Mouse (Mus musculus) MEL-GATA-1-ER (cell line): ENCODE data around the gene Ubash3a.
A peak's percentile ranks its signal among the peaks of the same experiment; 100 is the strongest.

Experiments used
- DNase-seq: peaks from one replicate; pipeline ENCODE4 v3.0.0-alpha.2; 2012; ENCODE audit warnings: low read depth; ENCODE audit errors: extremely low read depth

Gene Ubash3a

DNA sequence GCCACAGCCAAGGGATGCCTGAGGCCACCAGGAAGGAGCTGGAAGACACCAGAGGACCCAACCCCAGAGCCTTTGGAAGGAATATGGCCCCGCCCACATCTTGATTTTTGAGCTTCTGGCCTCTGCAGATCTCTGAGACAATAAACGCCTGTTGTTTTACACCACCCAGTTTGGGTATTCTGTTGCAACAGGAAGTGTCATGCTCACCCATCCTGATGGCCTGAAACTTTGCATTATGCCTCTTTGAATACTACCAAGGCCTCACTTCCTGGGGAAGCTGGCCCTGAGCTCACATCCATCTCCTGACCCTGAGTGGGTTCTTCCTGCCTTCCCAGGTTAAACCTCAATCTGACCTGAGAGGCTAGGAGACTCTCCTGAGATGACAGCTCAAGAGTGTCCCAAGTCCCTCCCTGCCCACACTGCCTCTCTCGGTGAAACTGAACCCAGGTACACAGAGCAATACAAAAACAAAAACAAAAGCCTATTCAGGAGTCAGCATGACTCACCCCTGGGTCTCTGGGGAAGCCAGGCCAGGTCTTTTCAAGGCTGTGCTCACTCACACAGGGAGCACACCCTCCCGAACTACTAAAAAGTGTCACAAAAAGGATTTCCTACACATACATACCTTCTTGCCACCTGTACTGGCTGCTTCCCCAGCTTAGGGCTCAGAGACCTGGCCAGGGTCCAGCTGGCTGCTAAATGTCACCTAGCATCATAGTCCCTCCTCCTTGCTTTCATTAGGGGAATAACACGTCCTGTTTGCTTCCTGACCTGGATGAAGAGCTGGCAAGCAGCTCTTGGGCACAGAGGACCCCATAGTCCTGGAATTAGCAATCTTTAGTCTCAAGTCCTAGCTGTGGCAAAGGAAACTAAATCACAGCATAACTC is 8.6 kb downstream of the Ubash3a start:
- DNase-seq, result no peak

DNA sequence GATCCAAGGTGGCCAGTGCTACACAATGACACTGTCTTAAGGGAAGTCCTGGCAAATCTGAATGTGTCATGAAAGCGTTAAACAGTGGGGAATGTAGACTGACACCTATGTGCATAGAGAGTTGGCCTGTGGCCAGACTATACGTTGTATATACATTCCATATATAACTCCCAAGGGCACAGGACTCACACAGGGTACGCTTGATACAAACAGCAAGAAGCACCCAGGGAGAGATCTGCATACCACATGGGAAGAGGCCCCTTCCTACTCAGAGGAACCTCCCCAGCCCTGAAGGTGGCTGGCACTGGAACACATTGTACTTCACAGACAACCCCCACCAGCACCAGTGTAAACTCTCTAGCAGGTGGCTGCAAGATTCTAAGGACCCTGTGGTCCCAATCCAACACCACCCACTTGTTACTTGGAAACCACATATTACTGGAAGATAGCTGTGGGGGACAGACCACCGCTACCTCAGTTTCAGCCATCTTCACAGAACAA is 15.2 kb downstream of the Ubash3a start:
- no peak for DNase-seq

DNA sequence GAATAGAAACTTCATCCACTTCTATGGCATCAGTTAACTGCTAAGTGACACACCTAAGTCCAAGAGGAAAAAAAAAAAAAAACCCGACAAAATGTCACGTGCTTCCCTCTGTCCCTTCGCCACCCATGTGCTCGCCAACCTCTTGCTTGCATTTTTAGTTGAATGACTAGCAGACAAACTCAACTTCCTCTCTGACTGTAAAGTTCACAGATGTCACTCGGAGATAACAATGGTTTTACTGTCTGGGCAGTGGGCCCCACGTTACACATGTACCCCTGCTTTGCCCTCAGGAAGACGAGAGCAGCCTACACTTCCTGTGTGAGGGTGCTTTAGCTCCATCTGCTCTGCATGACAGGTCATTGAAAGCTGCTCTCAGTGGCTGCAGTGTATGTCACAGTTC is 16.2 kb downstream of the Ubash3a start:
- peak; percentile 81 for DNase-seq

DNA sequence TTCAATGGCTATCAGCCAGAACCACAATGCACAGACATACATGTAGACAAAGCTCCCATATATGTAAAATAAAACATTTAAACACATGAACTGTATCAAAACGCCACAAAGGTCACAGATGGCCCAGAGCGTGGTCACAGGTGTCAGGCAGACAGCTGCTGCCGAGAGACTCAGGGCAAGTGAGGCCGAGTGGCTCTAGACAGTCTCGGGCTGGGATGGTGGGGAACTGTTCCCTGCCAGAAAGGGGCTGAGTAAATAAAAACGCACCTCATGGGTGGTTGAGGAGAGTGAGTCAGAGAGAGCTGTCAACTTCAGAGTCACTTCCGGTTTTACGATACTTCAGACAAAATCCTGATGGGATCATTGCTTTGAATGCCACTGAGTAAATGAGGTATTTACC is 16.9 kb downstream of the Ubash3a start:
- no peak for DNase-seq

DNA sequence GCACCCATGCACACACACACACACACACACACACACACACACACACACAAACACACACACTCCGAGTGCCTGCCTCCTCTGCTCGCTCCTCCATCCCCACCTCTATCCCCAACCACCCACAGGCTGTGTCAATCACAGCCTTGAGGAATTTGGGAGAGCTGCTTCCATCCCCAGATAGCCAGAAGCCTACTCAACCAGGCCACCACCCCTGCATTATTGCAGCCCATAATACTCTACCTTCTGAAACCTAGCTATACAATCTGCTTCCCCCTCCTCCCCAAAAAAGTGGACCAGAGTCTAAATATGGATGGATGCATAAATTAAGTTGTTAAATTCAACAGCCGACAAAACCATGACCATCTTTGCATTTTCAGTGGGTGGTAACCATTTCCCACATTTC is 18.7 kb downstream of the Ubash3a start:
- no peak for DNase-seq

DNA sequence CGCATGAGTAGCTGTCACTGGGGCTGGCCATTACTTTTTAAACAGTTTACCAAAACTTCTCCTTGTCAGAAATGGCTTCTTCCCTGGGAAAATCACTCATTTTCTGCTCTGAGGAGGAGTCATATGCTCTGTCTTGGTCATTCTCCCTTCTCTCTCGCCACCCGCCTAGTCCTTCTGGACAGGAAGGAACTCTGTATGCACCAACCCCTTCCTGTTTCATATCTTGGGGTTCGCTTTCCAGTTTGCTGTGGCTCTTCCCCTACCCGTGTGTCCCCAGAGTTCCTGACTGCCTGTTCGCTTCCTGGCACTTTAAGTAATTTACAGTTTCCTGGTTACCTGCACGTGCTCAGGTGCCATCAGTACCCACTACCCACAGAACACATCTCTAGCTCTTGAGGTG is 19.3 kb downstream of the Ubash3a start:
- DNase-seq, result no peak

DNA sequence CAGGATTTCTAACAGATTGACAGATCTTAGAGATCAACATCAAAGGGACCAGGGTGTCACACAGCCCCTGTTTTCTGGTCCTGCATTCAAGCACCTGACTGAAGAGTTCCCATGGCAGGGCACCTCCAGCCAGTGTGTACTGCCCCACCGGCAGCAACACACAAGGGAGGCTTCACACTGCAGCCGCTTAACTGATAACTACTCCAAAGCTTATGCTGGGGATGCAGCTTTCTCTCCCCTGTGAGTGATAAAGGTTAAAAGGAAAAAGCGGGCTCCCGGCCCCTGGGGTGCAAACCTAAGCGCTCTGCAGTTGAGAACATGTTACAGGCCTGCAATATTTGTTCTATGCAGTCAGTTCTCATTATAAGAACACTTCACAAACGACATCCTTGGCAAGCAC is 24.1 kb downstream of the Ubash3a start:
- DNase-seq, result peak; percentile 53

DNA sequence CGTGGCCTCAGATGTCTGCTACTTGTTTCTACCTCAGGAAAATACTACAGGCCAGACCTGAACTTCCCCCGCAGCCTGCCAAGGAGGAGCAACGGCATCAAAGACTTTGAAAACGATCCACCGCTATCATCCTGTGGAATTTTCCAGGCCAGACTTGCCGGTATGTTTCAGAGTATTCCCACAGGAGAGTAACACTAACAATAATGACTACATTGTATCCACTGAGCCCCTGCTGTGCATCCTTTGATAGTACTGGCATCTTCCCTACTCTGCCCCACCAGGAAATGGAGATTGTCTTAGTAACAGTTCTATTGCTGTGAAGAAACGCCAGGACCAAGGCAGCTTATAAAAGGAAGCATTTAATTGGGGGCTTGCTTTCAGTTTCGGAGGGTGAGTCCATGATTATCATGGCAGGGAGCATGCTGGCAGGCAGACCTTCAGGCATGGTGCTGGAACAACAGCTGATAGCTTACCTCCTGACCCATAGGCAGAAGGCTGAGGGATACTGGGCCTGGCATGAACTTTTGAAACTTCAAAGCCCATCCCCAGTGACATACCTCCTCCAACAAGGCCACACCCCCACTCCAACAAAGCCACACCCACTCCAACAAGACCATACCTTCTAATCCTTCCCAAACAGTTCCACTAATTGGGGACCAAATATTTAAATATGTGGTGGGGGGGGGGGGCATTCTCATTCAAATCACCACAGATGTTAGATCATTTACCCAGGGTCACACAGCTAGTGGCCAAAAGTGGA is 24.8 kb downstream of the Ubash3a start:
- DNase-seq, result no peak

DNA sequence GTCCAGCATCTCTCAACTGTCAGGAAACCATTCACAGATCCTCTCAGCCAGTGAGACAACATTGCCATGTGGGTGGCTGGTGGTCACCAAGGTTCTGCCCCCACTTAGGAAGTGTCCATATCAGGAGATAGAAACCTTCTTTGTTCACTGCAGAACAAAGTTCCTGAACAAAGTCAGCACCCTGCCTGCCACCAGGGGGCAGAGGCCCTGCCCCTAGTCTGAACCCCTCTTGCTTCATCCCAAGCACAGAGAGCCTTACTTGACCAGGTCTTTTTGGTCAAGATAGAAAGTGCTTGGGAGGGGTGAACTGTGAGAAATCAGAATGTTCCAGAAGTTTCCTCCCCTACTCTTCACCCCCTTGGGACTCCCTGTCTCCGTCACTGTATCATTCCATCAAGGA is 28.2 kb downstream of the Ubash3a start:
- no peak for DNase-seq

DNA sequence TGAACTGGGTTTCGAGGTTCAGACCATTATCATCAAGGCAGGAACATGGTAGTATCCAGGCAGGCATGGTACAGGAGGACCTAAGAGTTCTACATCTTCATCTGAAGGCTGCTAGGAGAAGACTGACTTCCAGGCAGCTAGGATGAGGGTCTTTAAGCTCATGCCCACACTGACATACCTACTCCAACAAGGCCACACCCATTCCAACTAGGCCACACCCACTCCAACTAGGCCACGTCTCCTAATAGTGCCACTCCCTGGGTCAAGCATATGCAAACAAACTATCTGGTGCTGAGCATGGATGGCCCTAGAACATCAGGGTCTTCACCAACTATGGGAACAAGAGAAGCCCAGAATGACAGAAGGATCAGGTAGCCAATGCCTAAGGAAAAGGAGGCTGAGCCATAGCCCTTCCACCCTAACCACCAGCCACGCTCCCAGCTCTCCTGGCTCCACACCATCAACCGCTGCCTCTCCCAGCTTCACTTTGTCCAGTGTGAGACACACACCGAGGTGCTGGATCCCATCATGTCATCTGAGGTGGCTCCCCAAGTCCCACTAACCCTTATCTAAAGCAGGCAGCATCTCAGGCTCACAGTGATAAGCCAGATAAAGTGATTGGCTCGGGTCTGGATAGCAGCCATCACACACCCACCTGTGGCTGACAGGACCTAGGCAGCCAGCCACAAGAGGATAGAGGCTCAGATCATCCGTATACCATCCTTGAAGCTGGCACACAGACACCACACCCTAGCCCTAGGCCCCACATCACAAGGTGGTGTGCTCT is 30.8 kb downstream of the Ubash3a start:
- DNase-seq, result no peak

DNA sequence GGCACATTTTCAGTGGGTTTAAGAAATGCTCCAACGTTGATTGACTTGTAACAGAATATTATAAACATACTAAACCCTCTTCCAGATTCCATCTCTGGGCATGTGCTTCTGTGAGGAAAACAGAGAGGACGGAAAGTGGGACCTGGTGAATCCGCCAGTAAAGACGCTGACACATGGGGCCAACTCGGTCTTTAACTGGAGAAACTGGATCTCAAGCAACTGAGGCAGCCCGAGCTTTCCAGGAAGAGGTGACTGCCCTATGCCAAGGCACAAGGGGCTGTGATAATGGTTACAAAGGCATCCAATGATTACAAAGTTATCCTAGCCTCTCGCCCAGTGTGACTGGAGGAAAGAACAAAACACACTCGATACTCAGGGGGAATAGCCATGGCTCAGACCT is 33.5 kb downstream of the Ubash3a start:
- DNase-seq, result no peak

DNA sequence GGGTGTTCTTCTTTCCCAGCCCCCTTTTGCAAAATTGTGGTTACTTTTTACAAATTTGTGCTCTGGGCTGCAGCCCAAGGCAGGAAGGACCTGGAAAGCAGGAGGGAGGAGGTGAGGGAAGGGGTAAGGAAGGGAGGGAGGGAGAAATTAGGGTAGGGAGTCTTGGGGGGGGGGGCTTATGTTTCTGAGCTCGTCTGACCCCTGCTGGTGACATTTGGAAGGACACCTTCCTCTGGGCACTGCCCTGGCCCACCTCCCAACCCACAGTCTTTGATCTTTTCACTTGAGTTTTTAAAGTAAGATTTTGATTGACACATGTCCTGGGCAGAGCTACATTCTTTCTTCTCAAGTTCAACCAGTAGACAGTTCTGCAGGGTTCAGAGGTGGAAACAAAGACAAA is 35.1 kb downstream of the Ubash3a start:
- DNase-seq, result no peak

DNA sequence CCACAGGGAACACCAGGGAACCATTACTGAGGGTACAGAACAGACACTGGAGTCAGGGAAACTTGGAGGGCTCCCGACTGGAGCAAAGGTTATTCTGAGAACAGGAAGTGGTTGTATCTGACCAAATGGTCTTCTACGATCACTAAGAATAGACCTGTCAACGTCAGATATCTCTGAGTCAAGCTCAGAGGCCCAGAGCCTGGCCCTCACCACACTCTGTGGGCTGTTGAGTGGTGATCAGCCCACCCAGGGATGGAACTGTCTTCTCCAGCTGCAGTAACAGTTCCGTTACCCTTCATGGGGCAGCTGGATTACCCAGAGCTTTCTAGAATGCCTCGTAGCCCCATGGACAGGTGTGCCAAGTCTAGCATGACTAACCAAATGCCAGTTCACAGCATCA is 37.6 kb downstream of the Ubash3a start:
- no peak for DNase-seq

DNA sequence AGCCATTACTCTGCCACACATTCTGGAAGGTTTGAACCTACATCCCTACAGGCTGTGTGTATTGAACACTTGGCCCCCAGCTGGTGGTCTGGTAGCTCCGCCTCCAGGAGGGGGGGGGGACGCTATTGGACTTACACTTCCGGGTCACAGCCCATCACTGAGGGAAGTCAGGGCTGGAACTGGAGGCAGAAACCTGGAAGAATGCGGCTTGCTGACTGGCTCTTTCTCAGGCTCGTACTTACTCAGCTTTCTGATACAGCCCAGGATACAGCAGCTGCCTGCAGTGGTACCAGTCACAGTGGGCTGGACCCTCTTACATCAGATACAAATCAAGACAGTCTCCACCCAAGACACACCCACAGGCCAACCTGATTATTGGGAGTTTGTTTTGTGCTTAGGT is 39.5 kb downstream of the Ubash3a start:
- no peak for DNase-seq

DNA sequence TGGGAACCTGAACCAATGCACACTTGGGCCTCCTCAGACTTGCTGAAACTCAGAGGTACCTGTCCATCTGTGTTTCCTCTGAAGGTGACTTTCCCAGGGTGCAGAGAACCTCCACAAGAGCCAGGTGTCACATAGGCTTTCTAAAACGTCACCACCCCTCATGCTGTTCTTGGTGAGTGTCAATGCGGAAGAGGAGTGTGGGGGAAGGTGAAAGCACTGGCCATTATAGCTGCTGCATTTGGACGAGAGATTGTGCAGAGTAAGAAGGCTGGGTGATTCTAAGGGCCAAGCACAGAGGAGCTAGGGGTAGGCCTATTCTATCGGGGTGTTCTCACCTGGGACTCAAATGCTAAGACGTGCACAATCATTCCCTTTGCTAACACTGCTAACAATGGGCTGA is 46.3 kb downstream of the Ubash3a start:
- no peak for DNase-seq

DNA sequence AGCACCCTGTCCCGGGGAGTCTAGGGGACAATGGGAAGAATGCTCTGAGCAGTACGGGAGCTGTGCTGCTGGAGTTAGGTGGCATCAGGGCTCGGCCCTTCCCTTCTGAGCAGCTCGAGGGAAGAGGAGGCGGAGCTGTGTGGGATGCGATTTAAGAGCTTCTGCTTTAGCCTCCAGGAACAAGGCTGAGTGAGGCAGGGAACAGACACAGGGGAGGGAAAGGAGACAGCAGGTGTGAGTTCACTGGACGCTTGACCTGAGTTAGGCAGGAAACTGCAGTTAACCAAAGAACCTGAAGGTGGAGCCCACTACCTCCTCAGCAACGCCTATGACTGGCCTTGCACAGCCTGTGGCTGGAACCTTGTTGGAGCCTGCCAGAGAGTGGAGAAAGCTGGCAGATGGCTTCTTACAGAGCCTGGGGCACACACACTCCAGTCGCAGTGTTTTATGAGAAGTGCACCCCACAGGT is 46.8 kb downstream of the Ubash3a start:
- no peak for DNase-seq

DNA sequence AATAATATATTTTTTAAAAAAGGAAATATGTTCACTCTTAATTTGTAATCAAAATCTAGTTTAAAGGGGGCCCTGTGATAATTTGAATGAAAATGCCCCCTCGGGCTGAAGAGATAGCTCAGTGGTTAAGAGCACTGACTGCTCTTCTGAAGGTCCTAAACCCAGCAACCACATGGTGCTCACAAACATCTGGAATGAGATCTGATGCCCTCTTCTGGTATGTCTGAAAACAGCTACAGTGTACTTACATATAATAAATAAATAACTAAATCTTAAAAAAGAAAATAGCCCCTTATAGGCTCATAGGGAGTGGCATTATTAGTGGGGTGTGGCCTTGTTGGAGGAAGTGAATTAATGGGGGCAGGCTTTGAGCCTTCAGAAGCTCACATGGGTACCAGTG is 49.5 kb downstream of the Ubash3a start:
- no peak for DNase-seq

DNA sequence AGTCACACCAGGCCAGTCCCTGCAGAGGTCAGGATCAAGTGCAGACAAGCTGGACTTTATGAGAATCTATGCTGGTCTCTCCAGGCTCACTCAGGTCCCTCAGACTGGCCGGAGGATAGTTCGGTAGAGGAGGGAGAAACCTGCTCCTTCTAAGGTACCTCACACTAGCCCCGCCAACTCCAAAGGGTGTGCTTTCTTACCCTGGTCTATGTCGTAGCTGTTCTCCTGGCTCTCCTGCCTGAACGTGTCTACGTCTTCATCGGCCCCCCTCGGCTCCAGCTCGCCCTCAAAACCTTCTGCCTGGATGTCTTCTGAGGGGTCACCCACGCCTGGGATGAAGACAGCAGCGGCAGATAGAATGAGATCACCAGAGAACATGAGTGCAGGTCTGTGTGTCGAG is 50.2 kb downstream of the Ubash3a start:
- DNase-seq, result no peak

DNA sequence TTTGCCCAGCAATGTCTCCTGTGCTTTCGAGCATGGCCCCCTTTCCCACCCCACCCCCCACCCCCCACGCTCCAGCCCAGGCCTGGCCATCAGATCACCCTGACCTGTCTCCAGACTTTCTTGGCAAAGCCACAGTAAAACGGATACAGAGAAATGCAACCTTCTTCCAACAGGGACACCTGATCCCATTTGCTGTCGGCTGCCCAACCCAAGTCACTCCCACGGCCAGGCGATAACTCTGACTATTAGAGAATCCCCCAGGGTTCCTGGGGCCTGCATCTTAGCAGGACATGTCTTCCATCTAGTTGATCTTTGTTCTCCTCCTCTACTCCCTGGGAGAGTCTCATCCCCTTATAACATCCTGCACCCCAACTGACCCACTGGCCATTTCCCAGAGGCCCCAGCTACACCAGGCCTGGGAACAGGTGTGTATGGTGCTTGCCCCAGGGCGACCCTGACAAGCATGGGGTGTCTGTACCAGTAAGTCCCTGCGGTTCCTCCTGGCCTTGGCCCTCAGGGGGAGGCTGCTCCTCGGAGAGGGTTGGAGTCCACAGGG is 50.7 kb downstream of the Ubash3a start:
- no peak for DNase-seq

DNA sequence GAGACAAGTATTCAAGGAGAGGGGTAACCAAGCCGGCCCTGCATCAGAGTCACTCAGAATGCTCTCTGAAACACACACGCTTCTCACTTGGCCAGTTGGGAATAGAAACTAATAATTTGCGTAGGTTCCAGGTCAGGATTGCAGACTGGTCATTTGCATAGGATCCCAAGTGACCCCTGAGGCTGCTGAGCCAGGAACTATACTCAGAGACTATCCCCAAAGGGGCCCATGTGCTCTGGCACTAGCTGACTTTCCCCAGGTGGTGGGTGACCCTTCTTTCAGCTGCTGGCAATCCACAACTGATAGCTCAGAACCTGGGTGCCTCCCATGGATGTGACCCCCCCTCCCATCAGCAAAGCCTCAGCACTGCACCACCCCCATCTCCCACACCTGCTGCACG is 51.5 kb downstream of the Ubash3a start:
- DNase-seq, result no peak

DNA sequence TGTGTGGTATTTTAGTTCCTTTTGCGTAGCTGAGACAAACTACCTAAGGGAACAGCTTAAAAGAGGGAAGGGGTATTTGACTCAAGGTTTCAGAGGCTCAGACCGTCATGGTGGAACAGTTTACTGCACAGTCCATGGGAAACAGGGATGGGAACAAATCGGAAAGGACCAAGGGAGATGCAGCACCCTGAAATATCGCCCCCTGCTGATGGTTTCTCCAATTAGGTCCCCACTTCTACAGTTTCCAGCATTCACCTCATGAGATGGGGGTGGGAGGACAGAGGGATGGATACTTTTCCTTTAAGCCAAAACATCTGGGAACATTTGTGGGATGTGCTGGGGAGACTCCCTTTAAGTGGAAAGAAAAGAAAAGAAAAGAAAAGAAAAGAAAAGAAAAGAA is 52.2 kb downstream of the Ubash3a start:
- DNase-seq, result no peak
